Mouse (Mus musculus): ENCODE results near the gene Fbxl14. TPM values are rescaled to one million over a fixed set of nuclear protein-coding genes. Genes with fewer than 3 reads are reported as not detected.

Fbxl14 gene
- polyA plus RNA-seq, 1 experiment from 2014 or later: 2.9 TPM

DNA sequence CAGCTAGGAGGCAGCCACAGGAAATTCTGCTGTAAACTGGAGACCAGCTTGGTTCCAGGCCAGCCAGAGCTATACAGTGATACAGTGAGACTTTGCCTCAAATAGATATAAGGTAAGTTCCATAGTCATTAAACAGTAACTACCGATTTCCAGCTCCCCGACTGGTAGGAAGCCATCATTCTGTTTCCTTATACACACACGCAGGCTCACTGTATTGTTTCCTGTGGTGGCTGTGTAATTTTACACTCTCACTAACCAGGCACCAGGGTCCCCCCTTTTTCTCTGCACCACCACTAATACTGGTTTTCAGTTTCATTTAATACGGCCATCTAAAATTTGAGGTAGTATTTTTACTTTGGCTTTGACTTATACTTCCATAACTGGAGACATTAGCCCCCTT lies 5.5 kb upstream of the Fbxl14 start:
- ATAC-seq (ENCODE audit: low FRiP score, low TSS enrichment) (no peak), DNase-seq (ENCODE audit: low spot score) (no peak)
- Histone ChIP-seq H3K27me3 (ENCODE audit: control insufficient read depth, insufficient read depth, low read length) (no peaks in the 10 kb centered on the region), H3K4me3 (ENCODE audit: low read depth, low read length) (no peak overlapping the region), H3K9ac (ENCODE audit: low read length) (no peak overlapping the region), H3K9me3 (ENCODE audit: control insufficient read depth, low read length) (no peaks in the 10 kb centered on the region), H3K27ac (replicated peaks) (no peak overlapping the region), H3K4me2 (replicated peaks; ENCODE audit: low read depth) (no peak overlapping the region), H3K4me1 (replicated peaks; ENCODE audit: control insufficient read depth, insufficient read depth) (peaks cover 7% of the 10 kb centered on the region; the same call in 1 of the 2 replicates), H3K36me3 (ENCODE audit: control insufficient read depth, insufficient read depth, low read length) (no peaks in the 10 kb centered on the region)
- WGBS: 86% methylated on average over 4 of the region's 4 CpGs
- no peak for TF ChIP-seq CTCF (IDR thresholded peaks at IDR 0.05; ENCODE audit: low read depth)
- no peak for TF ChIP-seq EP300 (optimal IDR thresholded peaks at IDR 0.05)

DNA sequence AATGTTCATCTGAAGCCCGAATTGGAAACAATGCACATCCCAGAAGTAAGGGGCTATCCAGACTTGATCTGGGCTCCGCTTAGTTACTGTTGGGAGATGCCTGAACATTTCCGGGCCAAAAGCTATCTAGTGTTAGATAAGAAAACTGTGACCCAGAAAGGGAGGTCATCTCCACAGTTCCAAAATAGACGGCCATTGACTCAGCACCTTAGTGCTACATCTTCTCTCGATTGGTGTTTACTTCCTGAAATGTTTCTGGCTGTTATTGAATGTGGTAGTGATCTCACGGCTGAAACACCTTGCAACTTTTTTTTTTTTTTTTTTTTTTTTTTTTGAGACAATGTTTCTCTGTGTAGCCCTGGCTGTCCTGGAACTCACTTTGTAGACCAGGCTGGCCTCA lies 3.5 kb upstream of the Fbxl14 start:
- no peak for DNase-seq (ENCODE audit: low spot score)
- Histone ChIP-seq H3K9me3 (ENCODE audit: control insufficient read depth, low read length) (no peaks in the 10 kb centered on the region), H3K27me3 (ENCODE audit: control insufficient read depth, insufficient read depth, low read length) (no peaks in the 10 kb centered on the region), H3K4me2 (replicated peaks; ENCODE audit: low read depth) (no peak overlapping the region), H3K27ac (replicated peaks) (no peak overlapping the region), H3K4me3 (ENCODE audit: low read depth, low read length) (no peak overlapping the region), H3K9ac (ENCODE audit: low read length) (no peak overlapping the region), H3K36me3 (ENCODE audit: control insufficient read depth, insufficient read depth, low read length) (no peaks in the 10 kb centered on the region), H3K4me1 (replicated peaks; ENCODE audit: control insufficient read depth, insufficient read depth) (peaks cover 12% of the 10 kb centered on the region; the same call in 1 of the 2 replicates)
- 78% methylated on average over 6 of the region's 6 CpGs for WGBS
- no peak for TF ChIP-seq EP300 (optimal IDR thresholded peaks at IDR 0.05)
- no peak for ATAC-seq (ENCODE audit: low FRiP score, low TSS enrichment)

DNA sequence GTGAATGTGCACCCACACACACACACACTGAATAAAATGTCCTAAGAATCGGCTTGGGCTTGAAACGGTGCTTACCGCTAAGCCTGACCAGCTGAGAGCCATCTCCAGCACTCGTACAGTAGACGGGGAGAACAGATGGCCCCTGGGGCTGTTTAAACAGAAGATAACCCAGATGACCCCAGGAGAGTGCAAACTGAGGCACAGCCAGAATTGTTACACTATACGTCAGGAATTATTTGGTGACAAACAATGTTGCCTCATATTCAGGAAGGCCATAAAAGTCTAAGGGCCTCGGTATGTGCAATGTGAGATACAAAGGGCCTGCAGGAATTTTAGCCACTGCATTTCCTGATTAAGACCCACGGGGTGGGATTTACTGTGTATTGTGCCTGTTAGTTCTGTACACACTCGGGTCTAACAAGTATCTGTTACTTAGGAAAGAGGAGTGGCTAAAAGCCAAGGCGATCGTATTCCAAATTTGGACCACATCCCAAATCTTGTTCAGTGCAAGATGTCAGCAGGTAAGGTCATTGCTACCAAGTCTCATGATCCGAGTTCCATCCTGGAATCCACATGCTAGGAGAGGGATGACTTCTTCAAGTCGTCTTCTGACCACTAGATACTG lies 1.7 kb upstream of the Fbxl14 start:
- ATAC-seq (ENCODE audit: low FRiP score, low TSS enrichment) (no peak), DNase-seq (ENCODE audit: low spot score) (no peak)
- H3K4me2 ChIP-seq (replicated peaks; ENCODE audit: low read depth): no peak overlapping the region
- TF ChIP-seq CTCF (IDR thresholded peaks at IDR 0.05; ENCODE audit: low read depth) (no peak), EP300 (optimal IDR thresholded peaks at IDR 0.05) (no peak)
- no peak overlapping the region for H3K4me3 ChIP-seq (ENCODE audit: low read depth, low read length)
- H3K9ac ChIP-seq (ENCODE audit: low read length): no peak overlapping the region
- H3K4me1 ChIP-seq (replicated peaks; ENCODE audit: control insufficient read depth, insufficient read depth): peaks cover 14% of the 10 kb centered on the region; the same call in 1 of the 2 replicates
- no peaks in the 10 kb centered on the region for H3K36me3 ChIP-seq (ENCODE audit: control insufficient read depth, insufficient read depth, low read length)
- H3K27ac ChIP-seq (replicated peaks): 0 out of 2 replicates have a peak overlapping the region, but pooled peaks have one; percentile 14
- no peaks in the 10 kb centered on the region for H3K9me3 ChIP-seq (ENCODE audit: control insufficient read depth, low read length)
- 18% methylated on average over 13 of the region's 13 CpGs for WGBS
- no peaks in the 10 kb centered on the region for H3K27me3 ChIP-seq (ENCODE audit: control insufficient read depth, insufficient read depth, low read length)

DNA sequence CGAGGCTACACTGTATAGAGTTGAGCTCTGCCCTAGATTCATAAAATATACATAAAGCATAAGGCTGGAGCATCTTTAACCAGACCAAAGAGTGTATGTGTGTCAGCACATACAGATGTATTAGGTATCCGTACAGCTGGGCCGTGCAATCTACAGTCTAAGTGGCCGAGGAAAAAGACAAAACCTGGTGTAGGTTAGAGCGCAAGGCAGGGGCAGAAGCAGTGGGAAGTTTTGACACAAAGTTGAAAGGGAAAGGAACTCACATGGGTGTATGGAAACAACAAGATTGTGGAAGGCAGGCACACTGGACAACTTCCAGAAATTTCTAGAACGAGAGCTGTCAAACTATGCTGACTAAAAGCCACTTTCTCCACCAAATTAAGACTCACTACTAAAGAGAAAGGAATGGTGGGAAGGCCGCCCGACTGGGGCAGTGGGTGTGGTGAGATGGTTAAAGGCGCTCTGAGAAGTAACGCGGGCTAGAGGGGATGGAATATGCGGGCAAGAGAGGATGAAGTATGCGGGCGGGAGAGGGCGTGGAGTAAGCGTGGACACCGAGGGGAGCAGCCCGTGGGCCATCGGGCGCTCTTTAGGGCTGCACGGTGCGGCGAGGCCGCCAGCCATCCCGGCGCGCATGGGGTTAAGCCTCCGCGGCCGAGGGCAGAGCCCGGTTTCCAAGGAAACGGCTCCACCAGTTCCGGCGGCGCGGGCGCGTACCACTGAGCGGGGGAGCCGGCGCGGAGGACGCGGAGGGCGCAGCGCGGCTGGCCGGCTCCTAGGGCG lies 717 bp upstream of the Fbxl14 start:
- Histone ChIP-seq H3K9ac (ENCODE audit: low read length) (peak overlapping the region; percentile 94), H3K9me3 (ENCODE audit: control insufficient read depth, low read length) (no peaks in the 10 kb centered on the region), H3K27ac (replicated peaks) (peak overlapping the region; percentile 99), H3K36me3 (ENCODE audit: control insufficient read depth, insufficient read depth, low read length) (no peaks in the 10 kb centered on the region; the same call in 1 of the 2 replicates), H3K4me2 (replicated peaks; ENCODE audit: low read depth) (peak overlapping the region; percentile 85), H3K27me3 (ENCODE audit: control insufficient read depth, insufficient read depth, low read length) (no peaks in the 10 kb centered on the region), H3K4me1 (replicated peaks; ENCODE audit: control insufficient read depth, insufficient read depth) (peaks cover 14% of the 10 kb centered on the region; the same call in 1 of the 2 replicates), H3K4me3 (ENCODE audit: low read depth, low read length) (peak overlapping the region; percentile 74)
- WGBS: under 1% methylated on average over 35 of the region's 49 CpGs
- ATAC-seq (ENCODE audit: low FRiP score, low TSS enrichment) (peak; percentile 93), DNase-seq (ENCODE audit: low spot score) (peak; percentile 89)
- TF ChIP-seq EP300 (optimal IDR thresholded peaks at IDR 0.05) (no peak), CTCF (IDR thresholded peaks at IDR 0.05; ENCODE audit: low read depth) (no peak)

DNA sequence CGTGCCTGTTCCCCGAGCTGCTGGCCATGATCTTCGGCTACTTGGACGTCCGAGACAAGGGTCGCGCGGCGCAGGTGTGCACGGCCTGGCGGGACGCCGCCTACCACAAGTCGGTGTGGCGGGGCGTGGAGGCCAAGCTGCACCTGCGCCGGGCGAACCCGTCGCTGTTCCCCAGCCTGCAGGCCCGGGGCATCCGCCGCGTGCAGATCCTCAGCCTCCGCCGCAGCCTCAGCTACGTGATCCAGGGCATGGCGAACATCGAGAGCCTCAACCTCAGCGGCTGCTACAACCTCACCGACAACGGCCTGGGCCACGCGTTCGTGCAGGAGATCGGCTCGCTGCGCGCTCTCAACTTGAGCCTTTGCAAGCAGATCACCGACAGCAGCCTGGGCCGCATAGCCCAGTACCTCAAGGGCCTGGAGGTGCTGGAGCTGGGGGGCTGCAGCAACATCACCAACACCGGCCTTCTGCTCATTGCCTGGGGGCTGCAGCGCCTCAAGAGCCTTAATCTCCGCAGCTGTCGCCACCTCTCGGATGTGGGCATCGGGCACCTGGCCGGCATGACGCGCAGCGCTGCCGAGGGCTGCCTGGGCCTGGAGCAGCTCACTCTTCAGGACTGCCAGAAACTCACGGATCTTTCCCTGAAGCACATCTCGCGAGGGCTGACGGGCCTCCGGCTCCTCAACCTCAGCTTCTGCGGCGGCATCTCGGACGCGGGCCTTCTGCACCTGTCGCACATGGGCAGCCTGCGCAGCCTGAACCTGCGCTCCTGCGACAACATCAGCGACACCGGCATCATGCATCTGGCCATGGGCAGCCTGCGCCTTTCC lies 623 bp downstream of the Fbxl14 start:
- WGBS: under 1% methylated on average over 68 of the region's 70 CpGs
- H3K4me3 ChIP-seq (ENCODE audit: low read depth, low read length): peak overlapping the region; percentile 72

More for the DNA sequence above, 623 bp downstream of the Fbxl14 start:
- H3K4me1 ChIP-seq (replicated peaks; ENCODE audit: control insufficient read depth, insufficient read depth): peaks cover 14% of the 10 kb centered on the region; the same call in 1 of the 2 replicates
- peak overlapping the region; percentile 99 for H3K27ac ChIP-seq (replicated peaks)
- peak overlapping the region; percentile 85 for H3K4me2 ChIP-seq (replicated peaks; ENCODE audit: low read depth)
- H3K36me3 ChIP-seq (ENCODE audit: control insufficient read depth, insufficient read depth, low read length): no peaks in the 10 kb centered on the region; the same call in 1 of the 2 replicates
- peak overlapping the region; percentile 94 for H3K9ac ChIP-seq (ENCODE audit: low read length)
- no peaks in the 10 kb centered on the region for H3K9me3 ChIP-seq (ENCODE audit: control insufficient read depth, low read length)
- no peaks in the 10 kb centered on the region for H3K27me3 ChIP-seq (ENCODE audit: control insufficient read depth, insufficient read depth, low read length)
- TF ChIP-seq CTCF (IDR thresholded peaks at IDR 0.05; ENCODE audit: low read depth): peak; percentile 30; the same call in 1 of the 2 replicates
- TF ChIP-seq EP300 (optimal IDR thresholded peaks at IDR 0.05): no peak
- DNase-seq (ENCODE audit: low spot score) (peak; percentile 74), ATAC-seq (ENCODE audit: low FRiP score, low TSS enrichment) (peak; percentile 30)

All from stomach, postnatal 0 days (tissue).